Mouse (Mus musculus) liver, adult 2 months (tissue): Measurements from ENCODE around the gene Klhl33. TPM values are rescaled to one million over a fixed set of nuclear protein-coding genes. Genes with fewer than 3 reads are reported as not detected.

ENCODE experiments used
- DNase-seq: peaks from one replicate; pipeline ENCODE4 v3.0.0-alpha.2; 2011; ENCODE audit warnings: low read depth, low spot score; ENCODE audit errors: extremely low read depth
- H3K27ac ChIP-seq: fragments of 200-500 bp; replicated peaks from 2 replicates; pipeline ENCODE4 v1.5.1; 2012; ENCODE audit warnings: low read depth, mild to moderate bottlenecking, control low read depth, inconsistent platforms, low read length; ENCODE audit not compliant: insufficient read depth
- H3K27me3 ChIP-seq: fragments of 200-500 bp; 2 replicates; pipeline ENCODE4 v1.6.1; 2012; ENCODE audit warnings: mild to moderate bottlenecking, moderate library complexity, low read length, inconsistent platforms; ENCODE audit not compliant: control insufficient read depth, insufficient read depth
- H3K36me3 ChIP-seq: fragments of 200-500 bp; 2 replicates; pipeline ENCODE4 v1.6.1; 2012; ENCODE audit warnings: low read length, inconsistent platforms; ENCODE audit not compliant: control insufficient read depth, insufficient read depth
- H3K4me1 ChIP-seq: fragments of 200-500 bp; 2 replicates; pipeline ENCODE4 v1.6.1; 2011; ENCODE audit warnings: low read length; ENCODE audit not compliant: control insufficient read depth, insufficient read depth
- H3K4me3 ChIP-seq: fragments of 200-500 bp; 2 replicates; pipeline ENCODE4 v1.5.1; 2011; ENCODE audit warnings: low read depth, mild to moderate bottlenecking, control low read depth, low read length, moderate library complexity; ENCODE audit not compliant: insufficient read depth
- H3K79me2 ChIP-seq: fragments of 200-500 bp; 2 replicates; pipeline ENCODE4 v1.6.1; 2012; ENCODE audit warnings: inconsistent platforms, mild to moderate bottlenecking, low read length, moderate library complexity; ENCODE audit not compliant: control insufficient read depth, insufficient read depth
- H3K9ac ChIP-seq: fragments of 200-500 bp; 2 replicates; pipeline ENCODE4 v1.6.1; 2012; ENCODE audit warnings: low read depth, mild to moderate bottlenecking, control low read depth, inconsistent platforms, low read length
- CTCF ChIP-seq: fragments of 200-500 bp; IDR thresholded peaks from 2 replicates; pipeline ENCODE4 v1.5.1; 2011; ENCODE audit warnings: low read depth, low read length, control low read depth
- POLR2A ChIP-seq: fragments of 200-500 bp; IDR thresholded peaks from 2 replicates; pipeline ENCODE4 v1.6.1; 2011; ENCODE audit warnings: low read length, control low read depth; ENCODE audit not compliant: insufficient read depth; ENCODE audit errors: extremely low read depth
- WGBS: fragments of 180-500 bp; shearing (Covaris S2); methylation state at CpG from one replicate; pipeline ENCODE4 v1.1.7; 2018; 5-methylcytosine and 5-hydroxymethylcytosine counted together
- polyA plus RNA-seq: library from polyadenylated mRNA; depleted of rRNA; stranded (reverse); fragments of >200 nt; gene quantifications from 2 replicates; pipeline ENCODE4 v1.2.3, GENCODE M21; 2012; rRNA removed
- total RNA-seq: library from RNA; depleted of rRNA; stranded (reverse); fragments of >200 nt; gene quantifications from 2 replicates; pipeline ENCODE4 v1.2.3, GENCODE M21; 2014; rRNA removed

The Klhl33 gene
- total and polyA plus RNA-seq, 2 experiments: 0.09 TPM; not detected in 1

GRCm38 (mm10) chr14:50855788-50856187 lies 41.5 kb downstream of the Klhl33 start:
- no peaks in the 10 kb centered on the region for H3K79me2 ChIP-seq
- peaks cover 37% of the 10 kb centered on the region for H3K36me3 ChIP-seq
- H3K27ac ChIP-seq: no peak overlapping the region
- no peak overlapping the region for H3K9ac ChIP-seq
- WGBS: 89% methylated on average over 5 of the region's 5 CpGs
- no peaks in the 10 kb centered on the region for H3K27me3 ChIP-seq
- DNase-seq: no peak
- TF ChIP-seq POLR2A (no peak), CTCF (no peak)
- no peaks in the 10 kb centered on the region for H3K4me1 ChIP-seq
- H3K4me3 ChIP-seq: no peak overlapping the region

Other genes starting within 250 kb of the Klhl33 start
- gene Olfr747, start 204.3 kb downstream of the Klhl33 start, total RNA-seq: not detected in 2 replicates
- gene Olfr747, start 204.3 kb downstream of the Klhl33 start, polyA plus RNA-seq: not detected in 2 replicates
- not detected in 2 replicates for gene Olfr748, start 190.1 kb downstream of the Klhl33 start, total RNA-seq
- gene Olfr748, start 190.1 kb downstream of the Klhl33 start, polyA plus RNA-seq: not detected in 2 replicates
- not detected in 2 replicates for gene Olfr749, start 152.4 kb downstream of the Klhl33 start, total RNA-seq
- gene Olfr749, start 152.4 kb downstream of the Klhl33 start, polyA plus RNA-seq: not detected in 2 replicates
- 10.3 and 12.5 TPM in 2 replicates for gene Ttc5, start 112.0 kb downstream of the Klhl33 start, total RNA-seq
- 7.1 and 8.2 TPM in 2 replicates for gene Ttc5, start 112.0 kb downstream of the Klhl33 start, polyA plus RNA-seq
- gene Ccnb1ip1, start 89.8 kb downstream of the Klhl33 start, total RNA-seq: 0.92 TPM in 1 of 2 replicates, not detected in the other
- gene Ccnb1ip1, start 89.8 kb downstream of the Klhl33 start, polyA plus RNA-seq: not detected in 2 replicates
- gene Parp2, start 89.7 kb downstream of the Klhl33 start, total RNA-seq: 11.0 and 11.5 TPM in 2 replicates
- gene Parp2, start 89.7 kb downstream of the Klhl33 start, polyA plus RNA-seq: 4.8 and 6.2 TPM in 2 replicates
- 9.0 and 14.2 TPM in 2 replicates for gene Tep1, start 26.9 kb downstream of the Klhl33 start, total RNA-seq
- gene Tep1, start 26.9 kb downstream of the Klhl33 start, polyA plus RNA-seq: 9.9 and 13.1 TPM in 2 replicates
- 69.2 and 85.0 TPM in 2 replicates for gene Osgep, start 27.4 kb upstream of the Klhl33 start, total RNA-seq
- gene Osgep, start 27.4 kb upstream of the Klhl33 start, polyA plus RNA-seq: 41.5 and 50.1 TPM in 2 replicates
- gene Apex1, start 27.5 kb upstream of the Klhl33 start, total RNA-seq: 27.8 and 33.6 TPM in 2 replicates
- gene Apex1, start 27.5 kb upstream of the Klhl33 start, polyA plus RNA-seq: 27.1 and 28.4 TPM in 2 replicates
- gene Pip4p1, start 33.3 kb upstream of the Klhl33 start, total RNA-seq: 11.9 and 18.7 TPM in 2 replicates
- 40.5 and 43.6 TPM in 2 replicates for gene Pip4p1, start 33.3 kb upstream of the Klhl33 start, polyA plus RNA-seq
- gene Pnp, start 33.6 kb upstream of the Klhl33 start, total RNA-seq: 102 and 111 TPM in 2 replicates
- gene Pnp, start 33.6 kb upstream of the Klhl33 start, polyA plus RNA-seq: 83.1 and 97.7 TPM in 2 replicates
- gene Gm49342, start 47.0 kb upstream of the Klhl33 start, total RNA-seq: 51.7 and 94.7 TPM in 2 replicates
- 45.7 and 80.3 TPM in 2 replicates for gene Gm49342, start 47.0 kb upstream of the Klhl33 start, polyA plus RNA-seq
- 0.81 and 1.1 TPM in 2 replicates for gene Pnp2, start 58.5 kb upstream of the Klhl33 start, total RNA-seq
- gene Pnp2, start 58.5 kb upstream of the Klhl33 start, polyA plus RNA-seq: 0.16 TPM in 1 of 2 replicates, not detected in the other
- gene Rnase10, start 110.2 kb upstream of the Klhl33 start, total RNA-seq: 0.09 TPM in 1 of 2 replicates, not detected in the other
- gene Rnase10, start 110.2 kb upstream of the Klhl33 start, polyA plus RNA-seq: 0.09 and 0.11 TPM in 2 replicates
- gene Rnase9, start 144.4 kb upstream of the Klhl33 start, total RNA-seq: not detected in 2 replicates
- gene Rnase9, start 144.4 kb upstream of the Klhl33 start, polyA plus RNA-seq: not detected in 2 replicates
- not detected in 2 replicates for gene Rnase11, start 152.7 kb upstream of the Klhl33 start, total RNA-seq
- gene Rnase11, start 152.7 kb upstream of the Klhl33 start, polyA plus RNA-seq: not detected in 2 replicates
- gene Rnase12, start 160.2 kb upstream of the Klhl33 start, total RNA-seq: 0.27 TPM in 1 of 2 replicates, not detected in the other
- not detected in 2 replicates for gene Rnase12, start 160.2 kb upstream of the Klhl33 start, polyA plus RNA-seq
- gene Olfr750, start 176.9 kb upstream of the Klhl33 start, total RNA-seq: not detected in 2 replicates
- not detected in 2 replicates for gene Olfr750, start 176.9 kb upstream of the Klhl33 start, polyA plus RNA-seq
- 1,910 and 2,134 TPM in 2 replicates for gene Rnase4, start 193.6 kb upstream of the Klhl33 start, total RNA-seq
- gene Rnase4, start 193.6 kb upstream of the Klhl33 start, polyA plus RNA-seq: 1,816 and 2,115 TPM in 2 replicates
- gene Ang, start 193.6 kb upstream of the Klhl33 start, total RNA-seq: 224 and 249 TPM in 2 replicates
- gene Ang, start 193.6 kb upstream of the Klhl33 start, polyA plus RNA-seq: 541 and 671 TPM in 2 replicates
- gene Eddm3b, start 216.9 kb upstream of the Klhl33 start, total RNA-seq: not detected in 2 replicates
- not detected in 2 replicates for gene Eddm3b, start 216.9 kb upstream of the Klhl33 start, polyA plus RNA-seq
- gene Rnase6, start 226.4 kb upstream of the Klhl33 start, total RNA-seq: 1.1 and 1.2 TPM in 2 replicates
- 0.57 and 1.0 TPM in 2 replicates for gene Rnase6, start 226.4 kb upstream of the Klhl33 start, polyA plus RNA-seq
- 7.4 and 28.5 TPM in 2 replicates for gene Rnase1, start 249.3 kb upstream of the Klhl33 start, total RNA-seq
- gene Rnase1, start 249.3 kb upstream of the Klhl33 start, polyA plus RNA-seq: 0.09 TPM in 2 replicates